Mouse (Mus musculus) right cerebral cortex, postnatal 4 days (tissue): ENCODE data around the gene Plxna4.

Experiments
- DNase-seq: peaks from one replicate; pipeline ENCODE4 v3.0.0-alpha.2; 2022

Plxna4 gene

DNA sequence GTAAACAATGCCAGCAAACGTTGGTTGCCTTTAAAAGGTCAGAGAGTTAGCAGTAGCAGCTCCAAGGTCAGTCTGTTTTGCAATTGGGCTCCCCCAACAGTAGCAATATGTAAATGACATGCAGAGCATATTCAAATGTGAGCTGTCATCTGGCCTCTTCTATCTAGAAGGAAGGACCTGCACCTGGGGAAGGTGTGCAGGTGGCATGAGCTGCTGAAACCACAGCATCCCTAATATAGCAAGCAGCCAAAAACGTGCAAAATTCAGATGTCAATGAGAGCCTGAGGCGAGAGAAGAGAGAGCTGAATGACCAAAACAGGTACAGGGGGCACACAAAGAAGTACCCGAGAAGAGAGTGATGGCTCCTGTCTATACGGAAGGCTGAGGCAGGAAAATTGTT lies 118.8 kb downstream of the Plxna4 start:
- DNase-seq, result no peak

DNA sequence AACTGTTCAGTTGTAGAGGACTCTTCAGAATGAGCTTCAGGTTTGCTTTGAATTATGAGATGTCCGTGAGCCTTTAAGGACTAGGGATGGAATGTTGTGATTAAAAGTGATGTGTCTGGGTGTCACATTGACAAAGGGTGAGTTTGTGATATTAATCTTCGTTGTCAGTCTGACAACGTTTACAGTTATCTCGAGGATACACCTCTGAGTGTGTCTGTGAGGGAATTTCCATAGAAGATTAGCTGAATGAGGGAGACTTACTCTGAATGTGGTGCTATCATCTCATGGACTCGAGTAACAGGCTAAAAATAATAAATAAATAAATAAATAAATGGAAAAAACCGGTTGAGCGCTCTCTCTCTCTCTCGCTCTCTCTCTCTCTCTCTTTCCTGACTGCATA lies 122.9 kb downstream of the Plxna4 start:
- DNase-seq, result no peak

DNA sequence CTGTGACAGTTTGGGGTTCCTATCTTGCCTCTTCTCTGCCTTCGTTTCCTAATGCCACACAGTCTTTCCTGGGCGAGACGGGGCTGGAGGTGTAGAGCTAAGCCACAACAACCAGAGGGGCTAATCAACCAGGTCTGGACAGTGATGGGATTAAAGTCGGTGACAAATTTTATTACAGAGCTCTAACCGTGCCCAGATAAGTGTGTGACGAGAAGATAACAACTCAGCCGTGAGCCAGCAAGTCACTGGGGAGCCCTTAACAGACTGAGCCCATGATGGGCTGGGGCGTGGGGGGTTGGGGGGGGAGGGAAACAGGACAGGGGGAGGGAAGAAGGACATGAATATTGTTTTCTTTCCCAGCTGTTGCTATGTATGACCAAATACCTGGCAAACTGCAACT lies 123.4 kb downstream of the Plxna4 start:
- DNase-seq, result no peak

DNA sequence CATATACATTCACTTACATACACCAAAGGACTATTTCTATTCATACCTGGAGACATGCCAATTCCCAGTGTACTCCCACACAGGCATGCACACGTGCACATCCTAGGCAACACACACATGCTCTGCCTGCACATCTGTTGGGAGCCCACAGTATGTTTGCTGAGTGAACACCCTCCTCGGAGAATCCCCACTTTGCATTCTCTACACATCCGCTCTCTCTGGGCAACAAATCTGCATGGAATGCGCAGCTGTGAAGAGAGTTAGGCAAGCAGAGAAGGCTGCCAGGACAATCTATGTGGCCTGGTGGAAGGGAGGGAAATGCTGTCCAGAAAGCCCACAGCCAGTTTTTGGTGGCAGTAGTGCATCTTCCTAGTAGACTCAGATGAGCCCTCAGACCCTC lies 123.9 kb downstream of the Plxna4 start:
- peak; percentile 37 for DNase-seq

DNA sequence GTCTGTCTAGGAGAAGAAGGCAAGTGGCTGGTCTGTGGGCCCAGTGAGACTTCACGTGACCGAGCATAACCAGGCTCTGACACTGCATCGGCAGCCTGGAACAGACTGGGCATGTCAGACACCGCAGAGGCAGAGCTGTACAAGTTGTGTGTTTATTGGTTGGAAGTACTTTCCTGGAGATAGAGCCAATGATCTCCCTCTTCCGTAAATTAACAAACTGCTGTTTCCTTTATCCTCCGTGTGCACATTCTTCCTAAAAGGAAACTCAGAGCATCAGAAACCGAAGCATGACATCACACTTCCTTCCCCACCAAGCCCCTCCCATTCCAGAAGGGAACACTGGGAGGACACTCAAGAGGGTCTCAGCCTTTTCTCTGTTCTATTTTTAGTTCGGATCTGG lies 127.6 kb downstream of the Plxna4 start:
- DNase-seq, result no peak

DNA sequence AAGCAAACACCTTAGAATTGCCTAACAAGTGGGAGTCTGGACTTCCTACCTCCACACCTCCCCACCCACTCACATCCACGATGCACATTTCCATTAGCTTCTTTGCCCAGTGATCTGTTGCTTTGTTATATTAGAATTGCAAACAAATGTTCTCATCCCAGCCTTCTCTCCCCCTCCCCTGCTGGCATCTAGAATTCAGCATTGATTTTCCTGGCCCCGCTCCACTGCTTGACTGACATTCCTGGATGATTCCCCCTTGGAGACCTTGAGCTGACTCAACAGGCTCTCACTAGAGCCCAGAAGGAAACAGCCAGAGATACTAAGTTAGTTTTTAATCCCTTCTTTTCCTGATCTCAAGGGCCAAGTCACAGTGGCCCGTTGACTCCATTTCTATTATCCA lies 131.4 kb downstream of the Plxna4 start:
- DNase-seq, result no peak

DNA sequence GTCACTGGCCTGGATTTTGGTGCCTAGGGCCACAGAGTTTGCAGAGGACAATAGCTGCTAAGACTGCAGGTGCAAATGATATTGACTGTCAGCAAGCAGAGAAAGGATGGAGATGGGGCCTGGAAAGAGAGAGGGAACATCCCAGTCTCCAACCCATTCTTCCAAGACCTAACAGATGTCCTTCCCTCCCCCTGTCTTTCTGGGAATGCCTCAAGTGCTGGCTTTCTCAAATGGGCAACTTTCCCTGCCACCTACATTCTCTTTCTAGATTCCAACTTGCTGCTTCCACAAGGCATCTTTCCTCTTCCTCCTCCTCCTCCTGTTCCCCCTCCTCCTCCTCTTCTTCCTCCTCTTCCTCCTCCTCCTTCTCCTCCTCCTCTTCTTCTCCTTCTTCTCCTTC lies 136.1 kb downstream of the Plxna4 start:
- DNase-seq, result no peak

DNA sequence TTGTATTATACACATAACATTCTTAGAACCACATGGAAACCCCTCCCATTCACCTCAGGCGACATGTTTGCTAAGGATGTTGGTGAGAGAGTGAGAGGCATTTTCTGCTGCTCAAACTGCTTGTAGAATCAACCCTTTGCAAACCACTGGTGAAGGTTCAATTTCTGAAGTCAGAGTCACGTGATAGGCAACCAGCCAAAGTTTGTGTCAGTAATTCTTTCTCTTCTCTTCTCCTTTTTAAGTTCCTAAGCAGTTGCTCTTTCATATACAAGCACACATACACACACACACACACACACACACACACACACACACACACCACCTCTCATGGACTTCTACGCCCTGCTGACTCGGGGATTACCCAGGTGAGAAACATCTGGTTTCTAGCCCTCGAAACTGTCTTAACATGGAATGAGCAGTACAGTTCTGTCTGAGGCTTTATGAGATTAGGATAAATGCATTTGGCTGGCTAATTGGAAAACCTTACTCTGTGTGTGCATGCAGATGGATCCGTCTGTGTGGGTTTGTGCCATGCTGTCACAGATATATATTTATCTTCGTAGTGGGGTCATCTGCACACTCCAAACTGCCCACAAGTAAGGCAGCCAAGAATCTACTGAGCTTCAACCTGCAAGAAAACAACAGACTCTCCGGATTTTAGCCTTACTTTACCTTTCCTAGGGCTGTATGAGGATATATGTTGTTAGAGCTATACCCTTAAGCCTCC lies 138.6 kb downstream of the Plxna4 start:
- DNase-seq, result no peak

DNA sequence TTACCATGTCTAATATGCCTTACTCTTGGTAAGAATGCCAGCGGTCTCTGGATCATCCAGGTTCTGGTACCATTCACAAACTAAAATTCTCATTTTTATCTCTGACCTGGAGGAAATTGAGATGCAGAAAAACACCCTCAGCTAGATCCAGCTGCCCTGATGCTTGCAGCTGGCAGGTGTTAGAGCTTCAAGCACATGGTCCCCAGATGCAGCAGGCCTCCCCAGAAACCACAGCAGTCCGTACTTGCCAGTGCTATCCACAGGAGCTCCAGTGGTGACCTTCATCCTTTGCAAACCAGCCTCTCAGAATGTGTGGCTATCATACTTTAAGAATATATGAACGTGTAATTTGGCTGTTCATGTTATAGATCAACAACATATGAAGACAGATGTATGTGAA lies 139.2 kb downstream of the Plxna4 start:
- DNase-seq, result no peak

DNA sequence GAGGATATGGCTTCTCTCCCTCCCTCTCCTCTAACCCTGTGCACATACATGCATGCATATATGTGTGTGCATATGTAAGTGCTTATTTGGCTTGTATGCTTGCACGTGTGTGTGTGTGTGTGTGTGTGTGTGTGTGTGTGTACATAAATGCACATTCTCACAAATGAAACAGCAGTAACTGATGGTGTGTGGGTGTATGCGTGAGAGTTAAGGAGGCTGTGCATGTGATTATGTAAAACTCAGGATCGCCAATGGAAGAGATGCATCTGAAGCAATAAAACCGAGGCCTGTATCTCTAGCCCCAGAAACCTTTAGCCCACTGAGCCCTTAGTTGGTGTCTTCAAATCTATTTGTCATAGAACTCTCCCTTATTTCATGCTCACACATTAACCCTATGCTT lies 141.7 kb downstream of the Plxna4 start:
- DNase-seq, result no peak

DNA sequence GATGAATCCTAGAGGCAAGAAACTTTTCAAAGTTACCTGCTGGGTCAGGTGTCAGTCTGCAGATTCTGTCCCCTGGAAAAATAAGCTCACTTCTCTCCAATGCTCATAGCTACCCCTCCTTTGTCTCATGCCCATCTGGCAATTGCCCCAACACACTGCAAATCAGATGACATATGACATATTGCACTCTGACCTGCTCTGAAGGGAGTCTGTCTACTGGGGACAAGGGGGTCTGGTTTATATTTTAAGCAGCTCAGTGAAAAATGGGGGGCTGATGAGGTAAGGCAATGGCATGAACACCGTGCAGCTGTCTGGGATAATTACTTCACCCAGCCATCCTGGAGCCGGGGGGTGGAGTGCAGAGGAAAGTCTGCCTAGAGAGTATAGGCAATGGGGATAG lies 142.7 kb downstream of the Plxna4 start:
- no peak for DNase-seq

DNA sequence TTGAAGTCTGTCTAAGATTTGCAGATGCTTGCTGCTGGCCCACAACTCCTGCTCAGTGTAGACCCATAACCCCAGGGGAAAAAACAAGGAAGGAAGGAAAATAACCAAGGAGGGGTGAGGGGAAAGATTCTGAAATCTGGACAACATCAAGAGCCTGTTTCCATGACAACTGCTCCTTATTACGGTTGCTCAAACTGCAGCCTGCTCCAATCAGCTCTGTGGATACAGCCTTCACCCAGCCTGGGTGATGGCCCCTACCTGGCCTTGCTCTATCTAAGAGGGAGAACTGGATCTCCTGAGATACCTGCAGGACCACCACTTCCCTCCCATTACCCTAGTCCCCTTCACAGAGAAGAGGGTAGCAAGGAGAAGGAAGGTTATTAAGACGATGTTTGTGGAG lies 143.6 kb downstream of the Plxna4 start:
- DNase-seq, result no peak

DNA sequence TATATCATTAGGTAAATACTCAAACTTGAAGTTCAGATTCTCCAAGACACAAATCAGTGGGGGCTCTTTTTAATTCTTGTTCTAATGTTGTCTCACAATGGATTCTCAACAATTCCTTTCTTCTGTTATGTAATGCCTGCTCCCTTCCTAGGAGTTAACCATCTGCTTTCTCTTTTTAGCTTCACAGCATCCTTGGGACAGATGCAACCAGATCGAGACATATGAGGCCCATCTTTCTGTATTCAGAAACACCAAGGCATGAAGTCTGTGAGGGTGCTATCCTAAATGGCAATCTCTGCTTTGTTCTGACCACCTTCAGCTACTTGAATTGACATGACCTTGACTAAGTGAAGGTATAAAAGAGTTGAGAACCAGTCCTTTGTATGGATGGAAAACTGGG lies 144.3 kb downstream of the Plxna4 start:
- no peak for DNase-seq

DNA sequence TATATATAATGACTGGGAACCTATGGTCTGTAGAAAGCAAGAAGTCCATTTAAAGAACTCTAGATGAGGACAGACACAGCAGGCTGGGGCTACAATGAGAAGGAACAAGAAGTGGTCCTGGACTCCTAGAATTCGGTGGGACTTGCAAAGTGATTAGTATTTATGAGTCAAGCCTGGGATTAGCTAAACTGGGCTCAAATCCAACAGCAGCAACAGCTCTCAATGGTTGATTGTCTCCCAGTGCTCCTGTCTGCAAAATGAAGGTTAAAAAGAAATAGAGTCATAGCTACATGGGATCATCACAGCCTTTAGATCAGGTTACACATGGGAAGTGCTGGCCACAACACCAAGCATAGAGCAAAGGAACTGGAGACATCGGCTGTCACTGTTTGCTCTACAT lies 148.6 kb downstream of the Plxna4 start:
- no peak for DNase-seq

DNA sequence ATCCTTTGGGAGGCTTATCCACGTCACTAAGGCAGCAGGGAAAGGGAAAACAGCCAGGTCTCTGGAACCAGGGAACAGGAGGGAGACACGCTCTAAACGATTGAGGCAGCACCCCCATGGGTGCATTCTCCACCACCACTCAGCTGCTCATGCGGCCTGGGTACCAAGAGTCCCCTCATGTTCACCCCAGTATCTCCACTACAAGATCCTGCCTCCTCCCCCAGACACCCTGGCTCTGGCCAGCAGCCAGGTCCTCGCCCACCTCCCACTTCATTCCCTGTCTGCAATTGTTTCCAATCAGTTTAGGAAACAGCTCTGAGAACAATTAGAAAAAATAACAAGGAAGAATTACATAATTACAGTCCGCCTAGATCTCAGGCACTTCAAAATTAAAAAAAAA lies 150.8 kb downstream of the Plxna4 start:
- DNase-seq, result no peak

DNA sequence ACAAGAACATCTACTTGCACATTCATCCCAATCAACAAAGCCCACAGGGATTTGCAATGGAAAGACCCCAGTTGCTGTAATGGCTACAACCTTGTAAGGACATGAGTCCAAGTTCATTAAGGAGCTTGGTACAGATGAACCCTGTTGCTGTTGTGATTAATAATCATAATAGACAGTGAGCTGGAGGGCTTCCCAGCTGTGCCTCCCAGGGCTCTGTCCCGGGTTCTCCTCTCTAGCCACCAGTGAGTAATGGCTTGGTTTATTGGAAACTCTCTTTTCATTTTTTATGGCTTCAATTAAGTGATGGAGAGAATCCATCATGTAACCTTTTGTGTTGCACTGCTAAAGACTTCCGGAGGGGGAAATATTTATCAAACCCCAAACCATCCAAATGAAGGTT lies 164.9 kb downstream of the Plxna4 start:
- DNase-seq, result no peak

DNA sequence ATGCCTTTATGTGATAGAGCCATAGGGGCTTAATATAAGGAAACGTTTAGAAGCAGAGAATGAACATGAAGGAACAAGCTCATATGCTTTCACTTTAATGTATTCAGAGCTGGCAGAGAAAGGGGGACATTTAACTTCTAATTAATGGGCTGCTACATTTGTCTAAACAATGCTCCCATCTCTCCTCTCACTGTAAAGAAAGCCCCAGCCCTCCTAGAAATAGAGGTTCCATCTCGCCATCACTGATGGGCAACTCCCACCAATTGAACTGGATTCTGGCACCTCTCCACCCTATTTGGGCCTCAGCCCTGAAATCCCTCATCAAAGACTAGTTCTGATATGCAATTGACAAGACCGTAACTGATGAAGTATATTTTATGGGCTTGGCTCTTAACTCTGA lies 167.4 kb downstream of the Plxna4 start:
- DNase-seq, result no peak

DNA sequence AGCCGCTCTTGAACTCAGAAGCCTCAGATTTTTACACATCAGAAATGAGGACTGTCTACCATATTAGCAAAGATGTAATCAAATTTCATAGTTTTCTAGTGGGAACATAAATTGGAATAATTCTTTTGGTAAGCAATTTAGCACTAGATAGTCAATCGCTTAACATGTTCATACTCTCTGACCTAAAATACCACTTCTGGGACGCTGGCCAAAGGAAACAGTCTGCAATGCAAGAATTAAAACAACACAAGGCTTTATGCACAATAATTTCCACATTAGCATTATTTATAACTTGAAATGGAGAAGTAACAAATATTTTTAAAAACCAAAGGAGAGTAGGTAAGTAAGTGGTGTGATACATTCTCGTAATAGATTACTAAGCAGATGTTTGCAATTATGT lies 170.6 kb downstream of the Plxna4 start:
- DNase-seq, result no peak

DNA sequence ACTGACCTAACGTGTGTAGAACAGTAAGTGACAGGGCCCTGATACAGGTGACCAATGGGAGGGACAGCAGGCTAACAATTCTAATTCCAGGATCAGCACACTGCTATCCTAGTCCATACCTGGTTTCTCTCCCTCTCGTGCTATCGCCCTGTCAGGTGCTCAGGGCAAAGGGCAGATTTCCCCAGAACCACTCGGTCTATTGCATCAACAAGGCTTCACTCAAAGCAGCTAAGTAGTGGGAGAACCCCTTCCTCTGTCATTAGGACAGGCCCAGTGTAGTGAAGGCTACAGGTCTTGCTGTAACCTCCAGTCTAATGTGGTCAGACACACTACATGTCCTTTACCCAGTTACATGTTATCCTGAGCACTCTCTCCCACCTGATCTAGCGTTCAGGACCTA lies 176.7 kb downstream of the Plxna4 start:
- DNase-seq, result no peak

DNA sequence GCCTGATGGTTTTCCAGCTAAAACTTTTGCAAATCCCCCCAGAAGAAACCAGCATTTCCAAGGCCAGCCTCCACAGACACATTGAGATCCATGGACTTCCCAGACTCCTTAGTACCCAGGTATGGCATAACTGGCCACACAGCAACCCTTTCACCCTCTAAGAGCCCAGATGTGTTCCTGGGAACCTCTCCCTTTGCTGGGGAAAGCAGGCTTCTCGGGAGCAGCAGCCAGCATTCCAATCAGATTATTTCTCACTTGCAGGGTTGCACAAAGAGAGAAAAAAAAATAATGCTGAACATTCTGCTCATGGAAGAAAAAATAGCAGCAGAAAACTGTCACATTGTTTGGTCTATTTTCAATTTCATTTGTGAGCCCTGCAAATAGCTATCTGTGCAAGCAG lies 178.4 kb downstream of the Plxna4 start:
- no peak for DNase-seq

DNA sequence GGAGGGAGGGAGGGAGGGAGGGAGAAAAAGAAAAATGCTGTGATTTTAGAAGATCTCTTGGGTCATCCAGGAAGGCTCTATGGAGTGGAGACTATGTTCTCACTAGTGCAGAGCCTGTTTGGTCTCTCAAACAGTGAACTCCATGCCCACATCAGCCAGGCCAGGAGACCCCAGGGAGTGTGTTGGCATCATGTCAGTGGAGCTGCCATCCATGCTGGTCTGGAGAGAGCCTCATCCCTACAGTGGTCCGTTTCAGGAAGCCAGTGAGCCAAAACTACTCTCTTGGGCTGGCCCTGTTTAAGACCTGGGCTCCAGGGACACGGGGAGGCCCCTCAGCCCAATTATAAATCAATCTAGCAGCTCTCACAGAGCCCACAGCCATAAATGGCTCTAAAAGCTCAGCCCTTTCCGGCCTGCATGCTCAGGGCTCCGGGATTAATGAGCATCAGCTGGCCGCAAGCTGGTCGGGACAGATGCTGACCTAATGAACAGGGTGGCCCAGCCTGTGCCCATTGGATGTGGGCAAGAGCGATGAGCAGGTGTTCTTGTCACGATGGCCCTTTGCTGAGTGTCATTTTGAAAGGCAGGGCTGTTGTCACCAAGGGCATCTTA lies 180.3 kb downstream of the Plxna4 start:
- DNase-seq, result no peak

DNA sequence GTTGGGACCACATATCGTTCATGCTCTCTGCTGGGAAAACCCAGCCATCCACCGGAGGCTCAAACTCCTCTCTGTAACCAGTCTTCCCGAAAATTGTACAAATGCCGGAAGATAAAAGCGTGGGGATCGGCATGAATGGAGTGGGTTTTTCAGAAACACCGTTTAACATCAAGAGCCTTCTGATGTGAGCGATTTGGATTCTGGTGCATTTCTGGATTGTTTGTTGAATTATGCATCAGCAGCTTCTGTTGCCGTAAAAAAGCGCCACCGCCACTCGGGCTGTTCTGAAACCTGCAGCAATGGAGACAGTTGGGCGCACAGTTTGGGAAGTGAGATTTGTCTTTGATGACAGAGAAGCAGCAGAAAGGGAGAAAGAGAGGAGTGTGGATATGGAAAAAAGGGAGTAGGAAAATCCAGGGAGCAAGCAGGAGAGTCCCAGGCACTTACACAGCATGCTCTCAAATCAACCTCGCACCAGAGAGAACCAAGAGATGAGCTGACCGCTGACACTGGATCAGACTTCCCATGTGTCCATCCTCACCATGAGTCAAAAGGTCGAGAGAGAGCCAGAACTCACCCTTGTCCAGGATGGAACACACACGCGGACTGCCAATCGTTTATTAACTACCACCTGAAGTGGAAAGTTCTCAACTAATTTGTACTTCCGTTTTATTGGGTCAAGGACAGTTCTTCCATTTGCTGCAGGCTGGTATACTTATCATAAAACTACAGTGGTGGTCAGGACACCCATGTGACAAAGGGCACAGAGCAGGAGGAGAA lies 181.5 kb downstream of the Plxna4 start:
- peak; percentile 45 for DNase-seq

DNA sequence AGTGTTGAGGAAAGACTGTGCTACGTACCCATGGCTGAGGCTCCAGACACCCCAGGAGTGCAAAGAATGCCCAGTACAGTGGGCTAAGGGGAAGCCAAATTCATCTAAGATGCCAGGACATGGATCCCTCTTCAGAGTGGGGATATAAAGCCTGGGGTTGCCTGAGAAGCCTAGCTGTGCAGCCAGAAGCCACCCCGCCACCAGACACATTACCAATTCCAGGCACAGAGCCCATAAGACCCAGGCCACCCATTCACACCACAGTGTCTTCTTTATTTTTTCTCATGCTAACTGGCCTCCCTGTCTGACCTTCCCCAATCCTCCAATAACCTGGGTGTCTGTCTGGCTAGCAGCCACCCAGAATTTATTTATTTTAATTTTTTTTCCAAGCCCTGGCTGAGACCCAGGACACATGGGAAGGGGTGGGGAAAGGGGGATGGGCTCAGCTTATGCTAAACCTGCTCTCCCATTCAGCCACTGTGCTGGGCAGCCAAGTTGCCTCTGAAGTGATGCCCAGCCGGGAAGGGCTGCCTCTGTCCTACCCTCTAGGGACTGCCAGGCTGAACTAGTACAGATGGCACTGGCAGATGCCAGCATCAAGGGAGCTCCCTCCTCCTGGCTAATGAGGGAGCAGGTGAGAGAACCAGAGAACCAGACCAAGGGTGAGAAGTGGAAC lies 185.3 kb downstream of the Plxna4 start:
- no peak for DNase-seq

DNA sequence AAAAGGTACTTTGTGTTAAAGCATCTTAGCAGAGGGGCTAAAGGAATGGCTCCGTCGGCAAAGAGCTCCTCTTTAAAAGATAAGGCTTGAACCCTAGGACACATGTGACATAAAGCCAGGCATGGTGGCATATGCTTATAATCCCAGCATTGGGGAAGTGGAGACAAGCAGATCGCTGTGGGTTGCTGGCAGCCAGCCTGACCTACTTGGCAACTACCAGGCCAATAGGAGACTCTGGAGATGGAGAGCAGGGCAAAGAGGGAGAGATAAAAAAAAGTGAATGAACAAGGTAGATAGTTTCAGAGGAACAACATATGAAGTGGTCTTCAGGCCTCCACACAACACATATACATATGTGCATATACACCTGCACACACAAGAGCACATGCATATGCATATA lies 189.7 kb downstream of the Plxna4 start:
- no peak for DNase-seq
